Mouse (Mus musculus) central nervous system, embryonic 14 days (tissue): ENCODE data around the gene Sumo3. TPM values are rescaled to one million over a fixed set of nuclear protein-coding genes. Genes with fewer than 3 reads are reported as not detected.

Experiments used
- polyA plus RNA-seq: library from polyadenylated mRNA; depleted of rRNA; stranded (reverse); fragments of >200 nt; gene quantifications from 2 replicates; pipeline ENCODE4 v1.2.3, GENCODE M21; 2012; rRNA removed

Gene Sumo3
- 396 and 401 TPM in 2 replicates for polyA plus RNA-seq

GRCm38 (mm10) chr10:77605908-77606826 lies at the start of gene Sumo3, which contains the start of gene Gm49325:
Sumo3 (plus strand) TSS chr10:77606097.
Gm49325 (plus strand) TSS chr10:77606197.

GRCm38 (mm10) chr10:77581408-77582284 lies 24.3 kb upstream of the Sumo3 start, which contains the start of gene Pttg1ip:
Pttg1ip (plus strand) TSS chr10:77581720.

GRCm38 (mm10) chr10:77622055-77622988 lies 16.4 kb downstream of the Sumo3 start, which contains the start of gene Ube2g2:
Ube2g2 (plus strand) TSS chr10:77622275.

Other genes starting within 250 kb of the Sumo3 start
- gene Adarb1, start 187.8 kb upstream of the Sumo3 start, polyA plus RNA-seq: 18.1 and 18.6 TPM in 2 replicates
- 38.4 and 40.6 TPM in 2 replicates for gene Fam207a, start 90.3 kb upstream of the Sumo3 start, polyA plus RNA-seq
- 1.8 and 2.0 TPM in 2 replicates for gene Itgb2, start 75.8 kb upstream of the Sumo3 start, polyA plus RNA-seq
- gene Pttg1ip, start 24.4 kb upstream of the Sumo3 start, polyA plus RNA-seq: 68.2 and 79.0 TPM in 2 replicates
- 97.1 and 120 TPM in 2 replicates for gene Gm49325, start 100 bp downstream of the Sumo3 start, polyA plus RNA-seq
- 63.3 and 68.8 TPM in 2 replicates for gene Ube2g2, start 16.2 kb downstream of the Sumo3 start, polyA plus RNA-seq
- gene Tspear, start 80.5 kb downstream of the Sumo3 start, polyA plus RNA-seq: 0.48 and 1.0 TPM in 2 replicates
- gene Gm19402, start 84.7 kb downstream of the Sumo3 start, polyA plus RNA-seq: not detected in 2 replicates
- not detected in 2 replicates for gene Gm9508, start 91.1 kb downstream of the Sumo3 start, polyA plus RNA-seq
- not detected in 2 replicates for gene Gm10272, start 100.5 kb downstream of the Sumo3 start, polyA plus RNA-seq
- gene Gm10024, start 105.4 kb downstream of the Sumo3 start, polyA plus RNA-seq: not detected in 2 replicates
- gene Gm10142, start 109.7 kb downstream of the Sumo3 start, polyA plus RNA-seq: not detected in 2 replicates
- not detected in 2 replicates for gene Krtap12-1, start 114.5 kb downstream of the Sumo3 start, polyA plus RNA-seq
- gene Gm10100, start 120.4 kb downstream of the Sumo3 start, polyA plus RNA-seq: not detected in 2 replicates
- not detected in 2 replicates for gene Gm18596, start 136.5 kb downstream of the Sumo3 start, polyA plus RNA-seq
- not detected in 2 replicates for gene Gm9736, start 145.3 kb downstream of the Sumo3 start, polyA plus RNA-seq
- not detected in 2 replicates for gene Gm3233, start 153.6 kb downstream of the Sumo3 start, polyA plus RNA-seq
- not detected in 2 replicates for gene Gm3238, start 165.2 kb downstream of the Sumo3 start, polyA plus RNA-seq
- not detected in 2 replicates for gene Gm7138, start 170.8 kb downstream of the Sumo3 start, polyA plus RNA-seq
- not detected in 2 replicates for gene Gm3250, start 176.4 kb downstream of the Sumo3 start, polyA plus RNA-seq
- not detected in 2 replicates for gene Gm7137, start 182.1 kb downstream of the Sumo3 start, polyA plus RNA-seq
- gene Gm9639, start 189.0 kb downstream of the Sumo3 start, polyA plus RNA-seq: not detected in 2 replicates
- gene Gm19668, start 193.0 kb downstream of the Sumo3 start, polyA plus RNA-seq: not detected in 2 replicates
- not detected in 2 replicates for gene Gm9507, start 205.7 kb downstream of the Sumo3 start, polyA plus RNA-seq
- not detected in 2 replicates for gene Gm2696, start 208.6 kb downstream of the Sumo3 start, polyA plus RNA-seq
- not detected in 2 replicates for gene Krtap10-4, start 221.0 kb downstream of the Sumo3 start, polyA plus RNA-seq
- gene Krtap10-10, start 229.8 kb downstream of the Sumo3 start, polyA plus RNA-seq: not detected in 2 replicates
- gene Gm36176, start 240.7 kb downstream of the Sumo3 start, polyA plus RNA-seq: not detected in 2 replicates
- not detected in 2 replicates for gene Gm10318, start 246.8 kb downstream of the Sumo3 start, polyA plus RNA-seq